Mouse (Mus musculus) lung, postnatal 25 days (tissue): ENCODE results near the gene Olfr492.

Experiments used
- DNase-seq: peaks from one replicate; pipeline ENCODE4 v3.0.0; 2022; ENCODE audit warnings: low spot score

Gene Olfr492

DNA sequence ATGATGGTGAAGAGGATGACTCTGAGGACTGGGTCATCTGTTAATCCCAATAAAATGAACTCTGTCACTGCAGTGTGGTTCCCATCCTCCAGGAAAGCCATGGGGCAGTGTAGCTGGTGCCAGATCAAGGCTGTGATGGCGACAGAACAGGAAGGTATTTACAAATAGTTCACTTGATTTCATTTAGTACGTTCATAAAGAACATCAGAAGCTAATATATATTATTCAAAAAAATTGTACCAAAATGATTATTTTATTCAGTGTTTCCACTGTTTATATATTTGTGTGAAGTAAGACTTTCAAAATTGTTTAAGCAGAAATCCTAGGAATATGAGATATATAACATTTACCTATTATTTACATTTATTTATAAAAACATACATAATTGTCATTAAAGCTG lies at the start of gene Olfr492:
TSS of gene Olfr492 (minus strand) at position 101 of the 400 bp plus-strand sequence.
- DNase-seq: no peak

DNA sequence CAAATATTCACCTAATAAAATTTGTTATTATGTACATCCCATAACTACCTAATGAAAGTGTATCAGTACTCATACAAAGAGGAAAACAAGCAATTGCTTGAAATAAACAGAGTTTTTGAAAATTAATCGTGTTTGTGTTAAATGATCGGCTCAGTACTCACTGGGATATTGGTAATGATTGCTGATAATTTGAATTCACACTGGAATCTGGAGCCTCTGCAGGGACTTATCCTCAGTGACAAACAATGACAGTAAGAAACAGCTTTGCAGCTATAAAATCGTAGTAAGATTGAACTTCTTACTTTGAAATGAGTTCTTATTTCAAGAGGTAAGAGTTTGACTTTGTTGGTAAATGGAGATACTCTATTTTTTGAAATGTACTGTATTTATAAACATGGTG lies 41.6 kb upstream of the Olfr492 start, which contains the start of gene Olfr494:
TSS of gene Olfr494 (plus strand) at position 301 of the 400 bp plus-strand sequence.
- DNase-seq: no peak

GRCm38 (mm10) chr7:108346879-108347278 lies 23.4 kb upstream of the Olfr492 start, which contains the start of gene Olfr493:
Olfr493 (minus strand) TSS chr7:108346979.
- no peak for DNase-seq

- DNase-seq: no peak
Observed at GRCm38 (mm10) chr7:108313151-108313550, 10.3 kb downstream of the Olfr492 start, which contains the start of gene Olfr491. Olfr491 (plus strand) TSS chr7:108313451.

DNA sequence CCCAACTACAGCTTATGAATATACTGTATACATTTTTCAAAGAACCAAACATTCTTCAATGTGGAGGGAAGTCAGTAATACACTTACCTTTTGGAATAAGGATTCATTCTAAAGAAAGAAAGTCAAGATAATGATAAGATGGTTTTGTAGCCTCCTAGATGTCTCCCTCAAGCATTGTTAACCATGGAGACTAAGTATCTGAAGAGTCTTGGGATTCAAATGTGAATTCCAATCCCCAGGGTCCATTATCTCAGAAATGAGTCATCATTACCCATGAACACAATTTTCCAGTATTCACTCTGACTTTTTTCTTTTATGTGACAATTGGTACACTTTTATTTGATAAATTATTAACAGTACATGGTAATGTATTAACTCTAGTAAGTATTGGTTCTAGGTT lies 34.6 kb downstream of the Olfr492 start, which contains the start of gene Olfr490:
TSS of gene Olfr490 (minus strand) at position 101 of the 400 bp plus-strand sequence.
- DNase-seq: no peak
